Mouse (Mus musculus) adrenal gland, postnatal 4 days (tissue): ENCODE results near the gene Rbm18. TPM values are rescaled to one million over a fixed set of nuclear protein-coding genes. Genes with fewer than 3 reads are reported as not detected.

ENCODE experiments used
- DNase-seq, 2 experiments: peaks; one replicate each; pipeline ENCODE4 v3.0.0; 2021 to 2022; ENCODE audit warnings: low spot score in 2 of 2, mixed read lengths in 2 of 2
- total RNA-seq, 2 experiments: library from RNA; stranded (reverse); gene quantifications; 2 replicates each; pipeline ENCODE4 v1.2.3; 2021

Rbm18 gene
- total RNA-seq, 2 experiments from 2014 or later: 36.9 to 37.8 TPM

DNA sequence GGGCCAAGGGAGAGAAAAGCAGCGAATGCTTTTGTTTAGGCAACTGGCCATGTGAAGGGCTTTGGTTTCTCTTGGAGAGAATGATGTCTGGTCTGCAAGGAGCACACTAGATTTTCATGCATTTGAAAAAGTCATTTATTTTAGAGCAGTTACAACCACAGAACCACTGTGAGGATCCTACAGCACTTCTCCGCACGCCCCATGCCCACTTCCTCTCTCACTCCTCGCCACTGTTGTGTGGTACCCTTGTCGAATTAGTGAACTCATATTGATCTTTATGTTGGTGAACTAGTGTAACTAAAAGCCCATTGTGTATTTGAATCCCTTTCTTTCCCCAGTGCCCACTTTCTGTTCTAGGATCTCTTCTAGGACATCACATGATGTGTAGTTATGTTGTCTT is 61.4 kb downstream of the Rbm18 start:
- no peak for DNase-seq

DNA sequence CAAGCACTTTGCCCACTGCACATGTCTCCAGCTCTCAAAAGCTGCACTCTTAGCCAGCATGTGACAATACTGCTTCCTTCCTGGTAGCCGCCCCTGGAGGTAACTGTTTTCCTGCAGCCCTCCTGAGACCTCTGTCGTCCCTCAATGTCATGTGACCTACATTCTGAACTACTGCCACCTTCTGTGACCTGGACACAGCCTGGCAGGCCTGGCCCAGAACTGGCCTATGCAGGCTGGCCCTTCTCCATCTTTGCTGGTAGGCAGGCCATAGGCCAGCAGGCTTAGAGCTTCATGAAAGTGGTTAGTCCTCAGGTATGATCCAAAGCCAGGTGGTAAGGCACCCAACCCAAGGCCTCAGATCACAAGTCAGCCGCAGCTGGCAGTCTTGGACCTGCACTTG is 62.8 kb downstream of the Rbm18 start:
- DNase-seq: no peak

DNA sequence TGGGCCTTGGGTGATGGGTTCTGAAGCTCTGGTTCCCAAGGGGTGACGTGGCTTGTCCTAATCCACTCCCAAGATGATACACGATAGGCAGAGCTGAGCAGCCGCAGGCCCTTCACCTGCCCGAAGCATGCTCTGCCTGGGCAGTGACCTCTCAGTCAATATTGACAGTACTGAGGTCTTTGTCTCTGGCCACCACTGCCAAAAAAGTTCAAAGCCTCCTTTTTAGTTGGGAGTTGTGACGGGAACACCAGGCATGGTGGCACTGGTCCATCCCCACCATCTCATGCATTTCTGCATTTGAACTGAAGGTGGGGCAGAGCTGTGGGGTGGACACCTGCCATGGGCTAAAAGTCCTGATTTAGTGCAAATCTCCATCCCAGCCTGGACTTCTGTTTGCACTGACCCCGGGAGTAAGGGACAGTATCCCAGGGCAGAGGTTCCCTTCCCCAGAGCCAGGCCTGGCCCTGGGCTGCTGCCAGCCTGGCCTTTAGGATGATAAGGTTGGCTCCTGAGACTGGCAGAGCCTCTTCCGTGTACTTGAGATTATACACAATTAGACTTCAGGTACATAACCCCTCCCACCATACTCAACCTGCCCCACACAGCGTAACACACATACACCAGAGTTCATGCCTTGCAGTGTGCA is 64.8 kb downstream of the Rbm18 start:
- no peak for DNase-seq

DNA sequence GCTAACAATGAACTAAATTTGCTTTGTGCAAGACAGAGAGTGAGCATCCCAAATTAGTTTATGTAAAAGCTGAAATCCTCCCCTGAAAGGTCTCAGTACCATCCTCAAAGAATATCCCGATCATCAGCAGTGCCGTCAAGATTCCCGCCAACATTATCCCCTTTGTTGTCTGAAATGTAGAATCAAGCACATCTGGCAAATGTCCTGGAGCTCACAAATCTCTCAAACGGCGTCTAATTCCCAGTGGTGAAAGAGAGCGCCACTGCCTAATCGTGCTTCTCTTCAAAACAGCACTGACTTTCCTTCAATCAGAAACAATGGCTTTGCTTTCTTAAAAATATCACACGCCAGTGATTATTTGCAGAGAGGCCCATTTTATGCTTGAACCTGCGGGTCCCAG is 69.4 kb downstream of the Rbm18 start:
- no peak for DNase-seq

Other genes starting within 250 kb of the Rbm18 start
- gene Ttll11, start 156.9 kb downstream of the Rbm18 start, total RNA-seq: 1 to 10 TPM; 2.9 to 4.0 TPM
- gene Ndufa8, start 87.4 kb downstream of the Rbm18 start, total RNA-seq: 100 to 1,000 TPM; 184 to 196 TPM
- gene Morn5, start 87.3 kb downstream of the Rbm18 start, total RNA-seq: not detected
- 1 to 10 TPM; 4.6 to 5.9 TPM for gene Lhx6, start 31.4 kb downstream of the Rbm18 start, total RNA-seq
- 10 to 100 TPM; 21.1 to 25.3 TPM for gene Mrrf, start 384 bp downstream of the Rbm18 start, total RNA-seq
- 10 to 100 TPM; 20.4 to 21.4 TPM for gene Ptgs1, start 93.7 kb upstream of the Rbm18 start, total RNA-seq
- not detected for gene Olfr338, start 236.7 kb upstream of the Rbm18 start, total RNA-seq